Mouse (Mus musculus) stomach, embryonic 15.5 days (tissue): ENCODE measurements around the gene Zbtb1. TPM values are rescaled to one million over a fixed set of nuclear protein-coding genes. Genes with fewer than 3 reads are reported as not detected.

ENCODE experiments used
- ATAC-seq: fragments of 200-750 bp; cut with Nextera tagmentation; 2 replicates; pipeline ENCODE4 v1.8.0; 2017; ENCODE audit warnings: low read depth, moderate number of reproducible peaks, moderate TSS enrichment; ENCODE audit not compliant: insufficient read depth, low FRiP score
- H3K27ac ChIP-seq: fragments of 300-500 bp; sonication (generic); 2 replicates; pipeline ENCODE4 v1.5.1; 2015; ENCODE audit warnings: mild to moderate bottlenecking, inconsistent platforms
- H3K27me3 ChIP-seq: fragments of 300-500 bp; sonication (generic); replicated peaks from 2 replicates; pipeline ENCODE4 v1.6.1; 2015; ENCODE audit warnings: inconsistent platforms
- H3K36me3 ChIP-seq: fragments of 300-500 bp; sonication (generic); 2 replicates; pipeline ENCODE4 v1.6.1; 2015; ENCODE audit warnings: inconsistent platforms
- H3K4me1 ChIP-seq: fragments of 300-500 bp; sonication (generic); 2 replicates; pipeline ENCODE4 v1.6.1; 2015; ENCODE audit warnings: inconsistent platforms
- H3K4me2 ChIP-seq: fragments of 300-500 bp; sonication (generic); 2 replicates; pipeline ENCODE4 v1.6.1; 2015; ENCODE audit warnings: mild to moderate bottlenecking, inconsistent platforms
- H3K4me3 ChIP-seq: fragments of 300-500 bp; sonication (generic); replicated peaks from 2 replicates; pipeline ENCODE4 v1.5.1; 2015; ENCODE audit warnings: inconsistent platforms
- H3K9ac ChIP-seq: fragments of 300-500 bp; sonication (generic); 2 replicates; pipeline ENCODE4 v1.6.1; 2015; ENCODE audit warnings: inconsistent platforms
- H3K9me3 ChIP-seq: fragments of 300-500 bp; sonication (generic); 2 replicates; pipeline ENCODE4 v1.6.1; 2016; ENCODE audit warnings: inconsistent platforms
- WGBS: fragments of 180-500 bp; shearing (Covaris S2); methylation state at CpG from one replicate; pipeline ENCODE4 v1.1.7; 2015; 5-methylcytosine and 5-hydroxymethylcytosine counted together
- polyA plus RNA-seq: library from polyadenylated mRNA; unstranded; fragments of >200 nt; fragmentation: Nextera tagmentation; extraction: Ambion mirVana; gene quantifications from 2 replicates; pipeline ENCODE4 v1.2.1, GENCODE M21; 2015

Zbtb1 gene
- polyA plus RNA-seq: 8.9 and 9.5 TPM in 2 replicates

DNA sequence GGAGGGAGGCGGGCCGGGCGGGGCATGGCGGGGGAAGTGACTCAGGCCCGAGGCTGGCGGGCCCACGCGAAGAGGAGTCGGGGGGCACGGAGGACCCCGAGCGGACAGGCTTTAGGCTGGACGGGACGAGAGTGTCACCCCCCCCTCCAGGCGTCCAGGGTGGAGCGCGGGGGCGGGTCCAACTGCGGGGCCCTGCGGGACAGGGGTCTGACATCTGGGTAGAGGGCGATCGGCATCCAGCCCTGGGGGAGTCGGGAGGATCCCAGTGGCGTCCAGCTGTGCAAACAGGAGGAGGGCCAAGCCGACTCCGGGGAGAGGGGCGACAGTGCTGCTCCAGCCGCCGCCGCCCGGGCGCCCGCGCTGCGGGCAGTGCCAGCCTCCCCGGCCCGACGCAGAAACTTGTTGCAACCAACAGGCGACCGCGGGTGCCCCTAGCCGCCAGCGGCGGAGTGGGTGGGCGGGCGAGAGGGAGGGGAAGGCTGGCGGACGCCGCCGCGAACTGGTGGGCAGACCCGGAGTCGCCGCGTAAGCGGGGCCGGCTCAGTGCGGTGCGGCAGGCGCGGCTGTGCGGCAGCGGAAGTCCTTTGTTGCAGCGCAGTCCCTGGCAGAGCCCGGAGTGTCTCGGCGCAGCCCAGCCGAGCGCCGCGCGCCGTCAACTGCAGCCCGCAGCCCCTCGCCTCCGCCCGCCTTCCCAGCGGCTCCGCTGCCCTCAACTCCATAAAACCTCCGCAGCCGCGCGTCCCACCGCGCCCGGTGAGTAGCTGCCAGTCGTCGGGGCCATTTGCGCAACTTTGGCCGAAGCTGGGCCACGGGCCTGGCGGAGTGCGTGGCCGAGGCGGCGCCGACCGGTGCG is at the start of gene Zbtb1:
Zbtb1 (plus strand) TSS at position 289 of the 853 bp plus-strand sequence.
- peaks cover 37% of the 10 kb centered on the region for H3K4me1 ChIP-seq
- no peaks in the 10 kb centered on the region for H3K36me3 ChIP-seq
- ATAC-seq: peak; percentile 61
- H3K9me3 ChIP-seq: no peaks in the 10 kb centered on the region
- H3K4me3 ChIP-seq: peak within 1 kb of the TSS; percentile 87
- peak within 1 kb of the TSS; percentile 100 for H3K27ac ChIP-seq
- under 1% methylated on average over 87 of the region's 99 CpGs for WGBS
- peak within 1 kb of the TSS; percentile 99 for H3K9ac ChIP-seq
- H3K4me2 ChIP-seq: peak within 1 kb of the TSS; percentile 85
- no peaks in the 10 kb centered on the region for H3K27me3 ChIP-seq

DNA sequence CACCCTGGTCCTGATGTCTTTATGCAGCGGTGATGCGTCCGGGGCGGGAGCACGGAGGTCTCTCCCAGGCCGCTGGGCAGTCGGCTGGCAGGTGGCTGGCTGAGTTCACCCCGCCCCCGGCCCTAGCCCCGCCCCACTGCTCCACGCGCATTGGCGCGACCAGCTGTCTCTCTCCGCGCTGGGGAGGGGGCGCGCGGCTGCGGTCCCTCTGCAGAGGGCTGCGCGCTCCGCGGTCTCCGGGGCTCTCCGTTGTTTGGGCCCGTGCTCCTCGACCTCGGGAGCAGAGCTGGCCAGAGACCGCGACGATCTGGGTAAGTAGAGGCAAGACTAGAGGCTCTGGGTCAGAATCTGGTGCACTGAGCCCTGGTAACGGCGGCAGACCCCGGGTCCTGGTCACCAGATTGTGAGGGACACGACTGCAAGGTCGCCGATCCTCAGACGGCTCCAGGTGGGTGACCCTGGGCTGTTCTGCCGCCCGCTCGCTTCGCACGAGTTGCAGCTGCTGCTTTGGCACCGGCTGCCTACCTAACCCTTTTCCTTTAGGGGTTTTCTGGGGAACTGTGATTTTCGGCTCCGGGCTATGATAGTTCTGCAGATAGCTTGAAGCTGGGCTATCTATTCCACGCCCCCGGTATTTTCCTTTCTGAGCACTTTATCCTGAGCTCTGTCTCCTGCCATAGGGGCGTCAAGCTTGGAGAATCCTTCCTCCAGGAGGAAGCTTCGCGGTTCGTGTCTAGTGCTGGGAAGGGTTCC is 45.2 kb upstream of the Zbtb1 start, which contains the start of gene Akap5:
Akap5 (plus strand) TSS at position 213 of the 753 bp plus-strand sequence.
- peak; percentile 91 for ATAC-seq
- Histone ChIP-seq H3K27ac (no peak within 1 kb of the TSS), H3K27me3 (no peaks in the 10 kb centered on the region), H3K9ac (0 out of 2 replicates have a peak within 1 kb of the TSS, but pooled peaks have one; percentile 7), H3K4me1 (peaks cover 8% of the 10 kb centered on the region), H3K36me3 (no peaks in the 10 kb centered on the region; the same call in 1 of the 2 replicates), H3K9me3 (no peaks in the 10 kb centered on the region), H3K4me2 (peak within 1 kb of the TSS; percentile 93), H3K4me3 (peak within 1 kb of the TSS; percentile 55)
- 1% methylated on average over 53 of the region's 53 CpGs for WGBS

DNA sequence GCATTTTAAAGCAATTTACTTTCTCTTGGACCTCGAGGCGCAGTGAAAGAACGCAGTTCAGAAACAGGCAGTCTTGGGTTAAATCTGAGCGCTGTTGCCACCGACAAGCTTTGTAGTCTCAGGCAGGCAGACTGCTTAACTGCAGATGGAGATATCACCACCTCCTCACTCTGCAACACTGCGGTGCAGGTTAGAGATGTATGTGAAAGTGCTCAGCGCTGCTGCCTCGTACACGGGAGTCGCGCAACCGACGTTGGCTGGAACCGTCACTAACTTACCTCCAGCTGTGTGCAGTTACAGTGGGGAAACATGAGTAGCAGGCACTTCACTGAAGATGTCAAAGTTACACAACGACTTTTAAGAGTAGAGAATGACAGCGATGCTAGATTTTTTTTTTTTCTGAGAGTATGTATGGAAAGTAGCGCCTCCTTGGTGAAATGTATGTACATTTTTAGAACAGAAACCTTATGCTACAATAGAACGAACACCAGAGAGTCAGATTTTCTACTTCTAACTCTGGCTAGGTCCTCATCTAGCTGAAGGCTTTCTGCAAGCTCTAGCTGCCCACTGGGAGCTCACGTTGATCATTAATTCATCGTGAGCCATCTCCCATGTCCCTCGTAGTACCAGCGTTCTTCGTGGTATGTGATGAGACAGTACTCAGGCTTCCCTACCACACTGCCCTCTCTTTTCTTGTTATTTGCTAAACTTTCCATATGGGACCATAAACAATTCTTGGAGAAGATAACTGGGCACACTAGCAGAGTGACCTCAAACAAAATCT is 43.4 kb upstream of the Zbtb1 start:
- H3K9me3 ChIP-seq: no peaks in the 10 kb centered on the region
- no peak overlapping the region for H3K4me3 ChIP-seq
- 87% methylated on average over 23 of the region's 23 CpGs for WGBS
- no peak overlapping the region for H3K9ac ChIP-seq
- no peaks in the 10 kb centered on the region for H3K27me3 ChIP-seq
- H3K4me2 ChIP-seq: no peak overlapping the region
- H3K27ac ChIP-seq: no peak overlapping the region
- ATAC-seq: no peak
- H3K4me1 ChIP-seq: peaks cover 8% of the 10 kb centered on the region
- no peaks in the 10 kb centered on the region for H3K36me3 ChIP-seq

DNA sequence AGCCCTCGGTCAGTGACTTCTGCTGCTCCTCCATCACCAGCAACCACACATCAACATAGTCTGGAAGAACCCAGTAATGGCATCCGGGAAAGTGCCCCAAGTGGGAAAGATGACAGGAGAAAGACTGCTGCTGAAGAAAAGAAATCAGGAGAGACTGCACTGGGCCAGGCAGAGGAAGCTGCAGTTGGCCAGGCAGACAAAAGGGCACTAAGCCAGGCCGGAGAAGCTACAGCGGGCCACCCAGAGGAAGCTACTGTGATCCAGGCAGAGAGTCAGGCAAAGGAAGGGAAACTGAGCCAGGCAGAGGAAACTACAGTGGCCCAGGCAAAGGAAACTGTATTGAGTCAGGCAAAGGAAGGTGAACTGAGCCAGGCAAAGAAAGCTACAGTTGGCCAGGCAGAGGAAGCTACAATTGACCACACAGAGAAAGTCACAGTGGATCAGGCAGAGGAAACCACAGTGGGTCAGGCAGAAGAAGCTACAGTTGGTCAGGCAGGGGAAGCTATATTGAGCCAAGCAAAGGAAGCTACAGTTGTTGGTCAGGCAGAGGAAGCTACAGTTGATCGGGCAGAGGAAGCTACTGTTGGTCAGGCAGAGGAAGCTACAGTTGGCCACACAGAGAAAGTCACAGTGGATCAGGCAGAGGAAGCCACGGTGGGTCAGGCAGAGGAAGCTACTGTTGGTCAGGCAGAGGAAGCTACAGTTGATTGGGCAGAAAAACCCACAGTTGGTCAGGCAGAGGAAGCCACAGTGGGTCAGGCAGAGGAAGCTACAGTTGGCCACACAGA is 41.3 kb upstream of the Zbtb1 start:
- Histone ChIP-seq H3K9me3 (no peaks in the 10 kb centered on the region), H3K27ac (no peak overlapping the region), H3K9ac (no peak overlapping the region), H3K27me3 (no peaks in the 10 kb centered on the region), H3K36me3 (no peaks in the 10 kb centered on the region), H3K4me3 (no peak overlapping the region), H3K4me2 (no peak overlapping the region), H3K4me1 (peaks cover 8% of the 10 kb centered on the region)
- WGBS: 86% methylated on average over 6 of the region's 6 CpGs
- no peak for ATAC-seq

DNA sequence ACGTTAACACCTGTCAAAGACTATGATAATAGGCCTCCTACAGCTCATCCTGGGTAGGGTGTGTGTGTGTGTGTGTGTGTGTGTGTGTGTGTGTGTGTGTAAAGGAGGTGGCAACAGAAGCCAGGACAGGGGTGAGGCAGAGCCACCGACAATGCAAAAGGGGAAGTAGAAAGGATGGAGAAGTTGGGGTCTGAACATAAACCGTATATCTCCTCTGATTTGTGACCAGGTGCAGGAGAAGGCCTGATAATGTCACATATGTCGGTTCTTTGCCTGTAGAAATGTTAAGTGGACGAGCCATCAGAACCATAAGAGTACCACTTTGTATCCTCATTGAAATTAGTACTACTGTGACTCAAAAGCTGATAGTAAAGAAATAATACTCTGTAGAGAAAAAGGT is 36.4 kb upstream of the Zbtb1 start:
- no peak for ATAC-seq
- Histone ChIP-seq H3K9me3 (no peaks in the 10 kb centered on the region), H3K9ac (no peak overlapping the region), H3K4me3 (no peak overlapping the region), H3K4me2 (no peak overlapping the region), H3K27me3 (no peaks in the 10 kb centered on the region), H3K27ac (no peak overlapping the region), H3K4me1 (no peaks in the 10 kb centered on the region), H3K36me3 (no peaks in the 10 kb centered on the region)
- WGBS: 90% methylated on average over 5 of the region's 5 CpGs

DNA sequence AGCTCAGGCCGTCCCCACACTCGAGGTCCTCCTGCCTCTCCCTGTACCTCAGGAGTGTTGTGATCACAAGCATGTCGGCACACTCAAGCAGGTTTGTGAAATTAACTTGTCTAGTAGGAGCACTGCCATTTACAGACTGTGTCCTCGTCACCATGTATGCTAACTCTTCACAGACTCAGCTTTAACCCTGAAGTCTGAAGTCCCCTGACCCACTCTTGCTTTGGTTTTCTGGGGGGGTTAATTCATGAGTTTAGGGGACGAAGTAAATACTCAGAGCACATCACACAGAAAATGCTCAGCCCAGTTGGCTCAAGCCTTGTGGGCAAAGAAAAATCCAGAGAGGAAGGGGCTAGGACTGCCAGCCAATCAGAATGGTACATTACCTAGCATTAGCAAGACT is 34.4 kb upstream of the Zbtb1 start:
- WGBS: 76% methylated on average over 5 of the region's 5 CpGs
- Histone ChIP-seq H3K9me3 (no peaks in the 10 kb centered on the region), H3K27me3 (no peaks in the 10 kb centered on the region), H3K4me1 (no peaks in the 10 kb centered on the region), H3K4me3 (no peak overlapping the region), H3K4me2 (no peak overlapping the region), H3K9ac (no peak overlapping the region), H3K27ac (no peak overlapping the region), H3K36me3 (no peaks in the 10 kb centered on the region)
- no peak for ATAC-seq

DNA sequence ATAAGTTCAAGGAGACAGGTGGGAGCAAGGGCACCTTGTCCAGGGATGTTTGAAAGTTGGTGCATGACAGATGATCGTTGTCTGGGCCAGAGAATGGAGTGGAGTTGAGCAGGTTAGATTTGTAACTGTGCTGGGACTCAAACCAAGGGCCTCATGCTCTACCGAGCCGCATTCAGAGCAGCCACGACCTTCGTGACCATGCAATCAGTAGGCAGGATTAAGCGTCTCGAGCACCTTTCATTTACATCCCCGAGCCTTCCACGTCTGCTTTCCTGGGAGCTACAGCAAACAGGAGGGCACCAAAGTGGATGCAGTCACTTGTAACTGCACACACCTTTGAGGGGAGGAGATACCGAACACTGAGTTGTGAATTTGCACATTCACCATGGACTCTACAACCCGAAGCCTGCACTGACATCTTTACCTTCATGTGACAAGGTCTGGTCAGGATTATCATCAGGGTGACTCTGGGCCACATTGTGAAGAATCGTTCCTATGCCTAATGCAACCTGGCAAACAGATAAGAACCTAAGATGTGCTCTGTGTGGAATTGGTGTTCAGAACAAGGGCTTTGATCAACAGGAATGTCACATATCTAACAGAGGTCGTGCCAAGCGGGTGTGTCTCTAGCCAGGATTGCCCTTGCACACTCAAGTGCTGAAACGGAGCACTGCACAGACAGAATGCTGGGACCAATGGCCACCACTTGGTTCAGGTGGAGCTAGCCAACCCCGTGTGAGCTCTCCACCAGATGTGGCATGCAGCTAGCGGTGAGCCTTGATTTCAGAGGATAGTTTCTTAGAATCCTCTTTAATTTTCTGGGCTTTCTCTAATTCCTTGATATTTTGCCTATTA is 33.7 kb upstream of the Zbtb1 start:
- WGBS: 72% methylated on average over 17 of the region's 17 CpGs
- H3K27me3 ChIP-seq: no peaks in the 10 kb centered on the region
- no peak overlapping the region for H3K9ac ChIP-seq
- H3K9me3 ChIP-seq: no peaks in the 10 kb centered on the region
- no peaks in the 10 kb centered on the region for H3K4me1 ChIP-seq
- no peak overlapping the region for H3K4me2 ChIP-seq
- H3K4me3 ChIP-seq: no peak overlapping the region
- no peak for ATAC-seq
- no peak overlapping the region for H3K27ac ChIP-seq
- H3K36me3 ChIP-seq: no peaks in the 10 kb centered on the region

DNA sequence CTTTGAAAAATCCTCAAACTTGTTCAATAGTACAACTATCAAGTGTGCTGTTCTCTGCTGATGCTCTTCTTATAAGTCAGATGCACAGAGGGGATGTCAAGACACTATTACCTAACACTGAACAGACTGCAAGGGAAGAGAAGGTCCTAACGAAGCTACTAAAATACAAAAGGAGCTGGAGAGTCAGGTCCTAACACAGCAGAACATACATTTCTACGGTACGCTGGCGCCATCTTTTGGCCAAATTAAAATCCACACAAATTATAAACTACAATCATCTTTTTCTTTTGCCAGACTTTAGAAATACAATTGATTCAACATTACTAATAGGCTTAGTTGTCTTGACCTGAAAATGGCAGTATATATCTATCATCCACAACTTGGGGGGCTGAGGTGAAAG is 29.0 kb upstream of the Zbtb1 start:
- no peaks in the 10 kb centered on the region for H3K4me1 ChIP-seq
- ATAC-seq: no peak
- WGBS: 5% methylated on average over 4 of the region's 4 CpGs

DNA sequence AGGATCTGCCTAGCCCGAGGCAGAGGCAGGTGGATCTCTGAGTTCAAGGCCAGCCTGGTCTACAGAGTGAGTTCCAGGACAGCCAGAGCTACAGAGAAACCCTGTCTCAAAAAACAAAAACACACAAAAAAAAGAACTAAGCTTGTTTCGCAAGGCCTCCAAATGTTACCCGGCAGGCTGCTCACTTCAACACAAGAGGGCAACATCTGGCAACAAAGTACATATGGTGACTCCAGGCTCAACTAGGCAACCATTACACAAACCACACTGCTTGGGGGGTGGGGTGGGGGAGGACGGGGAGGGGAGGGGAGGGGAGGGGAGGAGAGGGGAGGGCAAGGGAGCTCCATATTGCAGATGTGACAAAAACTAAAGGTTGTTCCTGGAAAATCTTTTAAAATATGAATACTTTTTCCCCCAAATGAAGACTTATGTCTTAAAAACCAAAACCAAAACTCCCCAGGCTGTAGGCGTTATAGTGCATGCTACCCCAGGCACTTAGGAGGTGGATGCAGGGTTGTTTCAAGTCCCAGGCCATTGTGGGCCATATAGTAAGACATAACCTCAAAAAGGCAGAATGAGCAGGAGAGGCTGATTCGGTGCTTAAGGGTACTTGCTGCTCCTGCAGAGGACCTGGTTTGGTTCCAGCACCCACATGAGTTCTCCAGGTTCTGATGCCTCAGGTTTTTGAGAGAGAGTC is 24.2 kb upstream of the Zbtb1 start:
- no peak for ATAC-seq
- peaks cover 9% of the 10 kb centered on the region; the same call in 1 of the 2 replicates for H3K36me3 ChIP-seq
- H3K4me3 ChIP-seq: no peak overlapping the region
- no peak overlapping the region for H3K27ac ChIP-seq
- WGBS: 72% methylated on average over 5 of the region's 6 CpGs
- H3K4me2 ChIP-seq: no peak overlapping the region
- H3K4me1 ChIP-seq: no peaks in the 10 kb centered on the region
- no peak overlapping the region for H3K9ac ChIP-seq
- no peaks in the 10 kb centered on the region for H3K27me3 ChIP-seq
- H3K9me3 ChIP-seq: no peaks in the 10 kb centered on the region

More for the DNA sequence above, 29.0 kb upstream of the Zbtb1 start:
- Histone ChIP-seq H3K4me2 (no peak overlapping the region), H3K9me3 (no peaks in the 10 kb centered on the region), H3K9ac (no peak overlapping the region), H3K27me3 (no peaks in the 10 kb centered on the region), H3K36me3 (no peaks in the 10 kb centered on the region), H3K4me3 (no peak overlapping the region), H3K27ac (no peak overlapping the region)

DNA sequence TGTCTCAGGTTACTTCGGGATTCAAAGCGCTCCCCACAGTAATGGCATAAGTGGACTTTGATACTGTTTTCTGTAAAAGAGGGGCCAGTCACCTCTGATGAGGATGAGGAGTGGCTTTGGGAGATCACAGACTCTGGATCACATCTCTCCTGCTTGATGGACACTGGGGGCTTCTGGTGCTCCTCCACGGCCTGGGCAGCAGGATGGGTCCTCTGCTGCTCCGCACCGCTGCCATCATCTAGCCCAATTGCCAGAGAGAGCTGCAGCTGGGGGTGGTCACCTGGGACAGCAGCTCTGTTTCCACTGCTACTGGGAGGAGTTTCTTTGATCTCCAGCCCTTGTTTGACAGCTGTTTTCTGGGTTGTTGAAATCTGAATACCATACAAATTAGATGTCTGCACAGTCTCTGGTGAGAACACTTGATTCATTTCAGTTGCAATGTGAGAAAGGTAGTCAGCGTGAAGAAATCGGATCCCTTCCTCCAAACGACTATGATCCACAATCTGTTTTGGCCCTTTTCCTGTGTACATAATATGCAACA is 20.3 kb upstream of the Zbtb1 start:
- no peak overlapping the region for H3K27ac ChIP-seq
- H3K4me1 ChIP-seq: no peaks in the 10 kb centered on the region
- H3K27me3 ChIP-seq: no peaks in the 10 kb centered on the region
- no peak overlapping the region for H3K4me2 ChIP-seq
- no peak overlapping the region for H3K9ac ChIP-seq
- ATAC-seq: no peak
- no peaks in the 10 kb centered on the region for H3K9me3 ChIP-seq
- H3K36me3 ChIP-seq: peaks cover 14% of the 10 kb centered on the region; the same call in 1 of the 2 replicates
- H3K4me3 ChIP-seq: no peak overlapping the region
- 78% methylated on average over 8 of the region's 8 CpGs for WGBS
